Mouse (Mus musculus) cerebellum, postnatal 36 days (tissue): Measurements from ENCODE around the gene Gab2.

Experiments
- DNase-seq, 2 experiments: peaks; one replicate each; pipeline ENCODE4 v3.0.0; 2021 to 2022; ENCODE audit warnings: mixed read lengths in 2 of 2

Gab2 gene

GRCm38 (mm10) chr7:97081242-97081958 is at the start of gene Gab2:
Gene Gab2 (plus strand): TSS chr7:97081586.
- peak; percentile 36 to 58 for DNase-seq

GRCm38 (mm10) chr7:97032412-97032811 is 49.0 kb upstream of the Gab2 start:
- DNase-seq, result no peak

GRCm38 (mm10) chr7:97039641-97040040 is 41.7 kb upstream of the Gab2 start:
- no peak for DNase-seq

- no peak for DNase-seq
Observed at GRCm38 (mm10) chr7:97041868-97042449, 39.4 kb upstream of the Gab2 start.

- no peak for DNase-seq
Observed at GRCm38 (mm10) chr7:97042981-97043380, 38.4 kb upstream of the Gab2 start.

- no peak for DNase-seq
Observed at GRCm38 (mm10) chr7:97060966-97061365, 20.4 kb upstream of the Gab2 start.

- DNase-seq, result no peak
Observed at GRCm38 (mm10) chr7:97071512-97071911, 9.9 kb upstream of the Gab2 start.

- no peak for DNase-seq
Observed at GRCm38 (mm10) chr7:97072061-97072460, 9.3 kb upstream of the Gab2 start.

- DNase-seq, result no peak
Observed at GRCm38 (mm10) chr7:97074974-97075373, 6.4 kb upstream of the Gab2 start.

- DNase-seq, result no peak
Observed at GRCm38 (mm10) chr7:97076977-97077376, 4.4 kb upstream of the Gab2 start.

- no peak for DNase-seq
Observed at GRCm38 (mm10) chr7:97078685-97079084, 2.7 kb upstream of the Gab2 start.

GRCm38 (mm10) chr7:97079145-97079544 is 2.2 kb upstream of the Gab2 start:
- DNase-seq, result peak; percentile 3 to 31

- DNase-seq, result no peak
Observed at GRCm38 (mm10) chr7:97079651-97080365, 1.6 kb upstream of the Gab2 start.

GRCm38 (mm10) chr7:97080621-97081241 is 655 bp upstream of the Gab2 start:
- no peak for DNase-seq

- DNase-seq, result peak in 1 of 2 experiments; percentile 20
Observed at GRCm38 (mm10) chr7:97081959-97082218, 503 bp downstream of the Gab2 start.

GRCm38 (mm10) chr7:97082219-97083101 is 1.1 kb downstream of the Gab2 start:
- peak; percentile 12 to 14 for DNase-seq

GRCm38 (mm10) chr7:97083579-97083978 is 2.2 kb downstream of the Gab2 start:
- no peak for DNase-seq

GRCm38 (mm10) chr7:97084181-97084580 is 2.8 kb downstream of the Gab2 start:
- DNase-seq, result no peak

- no peak for DNase-seq
Observed at GRCm38 (mm10) chr7:97085291-97085690, 3.9 kb downstream of the Gab2 start.

GRCm38 (mm10) chr7:97094241-97094640 is 12.9 kb downstream of the Gab2 start:
- DNase-seq, result no peak

GRCm38 (mm10) chr7:97108119-97108518 is 26.7 kb downstream of the Gab2 start:
- no peak for DNase-seq

- no peak for DNase-seq
Observed at GRCm38 (mm10) chr7:97128949-97129348, 47.6 kb downstream of the Gab2 start.

- DNase-seq, result no peak
Observed at GRCm38 (mm10) chr7:97136453-97136852, 55.1 kb downstream of the Gab2 start.
